Mouse (Mus musculus): ENCODE data around the gene Khdc1a. TPM values are rescaled to one million over a fixed set of nuclear protein-coding genes. Genes with fewer than 3 reads are reported as not detected.
"Not testable (repeated sequence)": the region's sequence is repeated elsewhere in the genome, so short reads cannot be mapped to it uniquely, and the experiment has no call there.

Gene Khdc1a
- not detected in 2 replicates for polyA plus RNA-seq (2016; fragmentation: Nextera tagmentation; extraction: Ambion mirVana)

- H3K36me3 ChIP-seq, result no peaks in the 10 kb centered on the region
- H3K9ac ChIP-seq, result no peak within 1 kb of the TSS
- ATAC-seq (ENCODE audit: insufficient number of reproducible peaks, insufficient read depth, low FRiP score, low TSS enrichment), result no peak
- no peaks in the 10 kb centered on the region for H3K9me3 ChIP-seq
- no peak within 1 kb of the TSS for H3K27ac ChIP-seq
- 65% methylated on average over 2 of the region's 2 CpGs for WGBS
- H3K4me1 ChIP-seq, result no peaks in the 10 kb centered on the region
- H3K4me2 ChIP-seq (replicated peaks), result no peak within 1 kb of the TSS
- H3K27me3 ChIP-seq, result no peaks in the 10 kb centered on the region
- H3K4me3 ChIP-seq, result no peak within 1 kb of the TSS
These were observed at the start of gene Khdc1a for GRCm38 (mm10) chr1:21349341-21349740. TSS of gene Khdc1a (plus strand) at chr1:21349641.

GRCm38 (mm10) chr1:21299826-21300225 lies 49.6 kb upstream of the Khdc1a start:
- ATAC-seq (ENCODE audit: insufficient number of reproducible peaks, insufficient read depth, low FRiP score, low TSS enrichment), result no peak
- Histone ChIP-seq H3K27me3 (no peaks in the 10 kb centered on the region), H3K4me2 (replicated peaks) (no peak overlapping the region), H3K9me3 (no peaks in the 10 kb centered on the region), H3K27ac (no peak overlapping the region), H3K36me3 (no peaks in the 10 kb centered on the region), H3K4me3 (no peak overlapping the region), H3K4me1 (no peaks in the 10 kb centered on the region), H3K9ac (no peak overlapping the region)
- 69% methylated on average over 3 of the region's 3 CpGs for WGBS

GRCm38 (mm10) chr1:21301686-21302085 lies 47.8 kb upstream of the Khdc1a start:
- Histone ChIP-seq H3K36me3 (no peaks in the 10 kb centered on the region), H3K4me1 (no peaks in the 10 kb centered on the region), H3K27ac (no peak overlapping the region), H3K9me3 (no peaks in the 10 kb centered on the region), H3K27me3 (no peaks in the 10 kb centered on the region), H3K4me2 (replicated peaks) (no peak overlapping the region), H3K9ac (no peak overlapping the region), H3K4me3 (no peak overlapping the region)
- ATAC-seq (ENCODE audit: insufficient number of reproducible peaks, insufficient read depth, low FRiP score, low TSS enrichment), result no peak
- 83% methylated on average over 3 of the region's 3 CpGs for WGBS

- Histone ChIP-seq H3K4me1 (no peaks in the 10 kb centered on the region), H3K4me3 (no peak overlapping the region), H3K4me2 (replicated peaks) (no peak overlapping the region), H3K27me3 (no peaks in the 10 kb centered on the region), H3K9ac (no peak overlapping the region), H3K9me3 (no peaks in the 10 kb centered on the region), H3K36me3 (no peaks in the 10 kb centered on the region), H3K27ac (no peak overlapping the region)
- ATAC-seq (ENCODE audit: insufficient number of reproducible peaks, insufficient read depth, low FRiP score, low TSS enrichment), result no peak
- WGBS, result 77% methylated on average over 3 of the region's 3 CpGs
These were observed 45.3 kb upstream of the Khdc1a start for GRCm38 (mm10) chr1:21304174-21304573.

- Histone ChIP-seq H3K4me1 (no peaks in the 10 kb centered on the region), H3K4me2 (replicated peaks) (no peak overlapping the region), H3K27me3 (no peaks in the 10 kb centered on the region), H3K4me3 (no peak overlapping the region), H3K9me3 (no peaks in the 10 kb centered on the region), H3K36me3 (no peaks in the 10 kb centered on the region), H3K27ac (no peak overlapping the region), H3K9ac (no peak overlapping the region)
- ATAC-seq (ENCODE audit: insufficient number of reproducible peaks, insufficient read depth, low FRiP score, low TSS enrichment), result no peak
- 88% methylated on average over 4 of the region's 4 CpGs for WGBS
These were observed 44.8 kb upstream of the Khdc1a start for GRCm38 (mm10) chr1:21304646-21305045.

- H3K9me3 ChIP-seq, result no peaks in the 10 kb centered on the region
- WGBS, result 92% methylated on average over 3 of the region's 3 CpGs
- H3K36me3 ChIP-seq, result no peaks in the 10 kb centered on the region
- H3K27ac ChIP-seq, result no peak overlapping the region
- H3K4me2 ChIP-seq (replicated peaks), result no peak overlapping the region
- H3K9ac ChIP-seq, result no peak overlapping the region
- no peak overlapping the region for H3K4me3 ChIP-seq
- no peaks in the 10 kb centered on the region for H3K4me1 ChIP-seq
- H3K27me3 ChIP-seq, result no peaks in the 10 kb centered on the region
- no peak for ATAC-seq (ENCODE audit: insufficient number of reproducible peaks, insufficient read depth, low FRiP score, low TSS enrichment)
These were observed 44.0 kb upstream of the Khdc1a start for GRCm38 (mm10) chr1:21305443-21305842.

- Histone ChIP-seq H3K4me1 (no peaks in the 10 kb centered on the region), H3K36me3 (no peaks in the 10 kb centered on the region), H3K9me3 (no peaks in the 10 kb centered on the region), H3K4me3 (no peak overlapping the region), H3K9ac (no peak overlapping the region), H3K27me3 (no peaks in the 10 kb centered on the region), H3K4me2 (replicated peaks) (no peak overlapping the region), H3K27ac (no peak overlapping the region)
- 90% methylated on average over 2 of the region's 2 CpGs for WGBS
- no peak for ATAC-seq (ENCODE audit: insufficient number of reproducible peaks, insufficient read depth, low FRiP score, low TSS enrichment)
These were observed 35.1 kb upstream of the Khdc1a start for GRCm38 (mm10) chr1:21314336-21314735.

- no peak overlapping the region for H3K27ac ChIP-seq
- H3K4me2 ChIP-seq (replicated peaks), result no peak overlapping the region
- WGBS, result 93% methylated on average over 2 of the region's 2 CpGs
- no peak overlapping the region for H3K9ac ChIP-seq
- H3K4me3 ChIP-seq, result no peak overlapping the region
- ATAC-seq (ENCODE audit: insufficient number of reproducible peaks, insufficient read depth, low FRiP score, low TSS enrichment), result no peak
- no peaks in the 10 kb centered on the region for H3K36me3 ChIP-seq
- no peaks in the 10 kb centered on the region for H3K27me3 ChIP-seq
- H3K4me1 ChIP-seq, result no peaks in the 10 kb centered on the region
- H3K9me3 ChIP-seq, result no peaks in the 10 kb centered on the region
These were observed 33.7 kb upstream of the Khdc1a start for GRCm38 (mm10) chr1:21315756-21316155.

- Histone ChIP-seq H3K9me3 (no peaks in the 10 kb centered on the region), H3K9ac (no peak overlapping the region), H3K4me3 (no peak overlapping the region), H3K4me2 (replicated peaks) (no peak overlapping the region), H3K4me1 (no peaks in the 10 kb centered on the region), H3K27me3 (no peaks in the 10 kb centered on the region), H3K27ac (no peak overlapping the region), H3K36me3 (no peaks in the 10 kb centered on the region)
- ATAC-seq (ENCODE audit: insufficient number of reproducible peaks, insufficient read depth, low FRiP score, low TSS enrichment), result no peak
- 80% methylated on average over 2 of the region's 2 CpGs for WGBS
These were observed 33.1 kb upstream of the Khdc1a start for GRCm38 (mm10) chr1:21316305-21316704.

- Histone ChIP-seq H3K36me3 (no peaks in the 10 kb centered on the region), H3K4me2 (replicated peaks) (no peak overlapping the region), H3K4me1 (no peaks in the 10 kb centered on the region), H3K9ac (no peak overlapping the region), H3K27ac (no peak overlapping the region), H3K9me3 (no peaks in the 10 kb centered on the region), H3K4me3 (no peak overlapping the region), H3K27me3 (no peaks in the 10 kb centered on the region)
- no peak for ATAC-seq (ENCODE audit: insufficient number of reproducible peaks, insufficient read depth, low FRiP score, low TSS enrichment)
These were observed 31.2 kb upstream of the Khdc1a start for GRCm38 (mm10) chr1:21318202-21318601.

GRCm38 (mm10) chr1:21320271-21320670 lies 29.2 kb upstream of the Khdc1a start:
- WGBS, result 95% methylated on average over 5 of the region's 5 CpGs
- H3K4me1 ChIP-seq; H3K27me3 ChIP-seq; H3K9ac ChIP-seq; H3K36me3 ChIP-seq; ATAC-seq (ENCODE audit: insufficient number of reproducible peaks, insufficient read depth, low FRiP score, low TSS enrichment); H3K9me3 ChIP-seq; H3K4me3 ChIP-seq; H3K27ac ChIP-seq; H3K4me2 ChIP-seq (replicated peaks): not testable (repeated sequence)

GRCm38 (mm10) chr1:21321656-21322055 lies 27.8 kb upstream of the Khdc1a start:
- Histone ChIP-seq H3K27ac (no peak overlapping the region), H3K9me3 (no peaks in the 10 kb centered on the region), H3K4me2 (replicated peaks) (no peak overlapping the region), H3K4me1 (no peaks in the 10 kb centered on the region), H3K4me3 (no peak overlapping the region), H3K9ac (no peak overlapping the region), H3K36me3 (no peaks in the 10 kb centered on the region), H3K27me3 (no peaks in the 10 kb centered on the region)
- WGBS, result 85% methylated on average over 1 of the region's 1 CpGs
- no peak for ATAC-seq (ENCODE audit: insufficient number of reproducible peaks, insufficient read depth, low FRiP score, low TSS enrichment)

GRCm38 (mm10) chr1:21323996-21324574 lies 25.4 kb upstream of the Khdc1a start:
- no peaks in the 10 kb centered on the region for H3K27me3 ChIP-seq
- no peak overlapping the region for H3K4me2 ChIP-seq (replicated peaks)
- H3K36me3 ChIP-seq, result no peaks in the 10 kb centered on the region
- H3K9me3 ChIP-seq, result no peaks in the 10 kb centered on the region
- no peak overlapping the region for H3K9ac ChIP-seq
- H3K4me3 ChIP-seq, result no peak overlapping the region
- no peak for ATAC-seq (ENCODE audit: insufficient number of reproducible peaks, insufficient read depth, low FRiP score, low TSS enrichment)
- no peak overlapping the region for H3K27ac ChIP-seq
- no peaks in the 10 kb centered on the region for H3K4me1 ChIP-seq
- 74% methylated on average over 1 of the region's 1 CpGs for WGBS

Data from embryonic facial prominence, embryonic 12.5 days (tissue).